Mouse (Mus musculus) embryonic facial prominence, embryonic 12.5 days (tissue): ENCODE measurements around the gene Filip1l. TPM values are rescaled to one million over a fixed set of nuclear protein-coding genes. Genes with fewer than 3 reads are reported as not detected.
A peak's percentile ranks its signal among the peaks of the same experiment; 100 is the strongest.

ENCODE experiments used
- ATAC-seq: fragments of 200-750 bp; cut with Nextera tagmentation; 2 replicates; pipeline ENCODE4 v1.8.0; 2017; ENCODE audit not compliant: insufficient number of reproducible peaks, insufficient read depth, low FRiP score, low TSS enrichment
- H3K27ac ChIP-seq: fragments of 300-500 bp; sonication (generic); 2 replicates; pipeline ENCODE4 v1.5.1; 2016; ENCODE audit warnings: mild to moderate bottlenecking
- H3K27me3 ChIP-seq: fragments of 300-500 bp; sonication (generic); 2 replicates; pipeline ENCODE4 v1.6.1; 2016; ENCODE audit warnings: mild to moderate bottlenecking, moderate library complexity
- H3K36me3 ChIP-seq: fragments of 300-500 bp; sonication (generic); 2 replicates; pipeline ENCODE4 v1.6.1; 2016; ENCODE audit warnings: mild to moderate bottlenecking
- H3K4me1 ChIP-seq: fragments of 300-500 bp; sonication (generic); 2 replicates; pipeline ENCODE4 v1.6.1; 2016
- H3K4me2 ChIP-seq: fragments of 300-500 bp; sonication (generic); replicated peaks from 2 replicates; pipeline ENCODE4 v1.6.1; 2016; ENCODE audit warnings: mild to moderate bottlenecking, moderate library complexity
- H3K4me3 ChIP-seq: fragments of 300-500 bp; sonication (generic); 2 replicates; pipeline ENCODE4 v1.5.1; 2016; ENCODE audit warnings: mild to moderate bottlenecking
- H3K9ac ChIP-seq: fragments of 300-500 bp; sonication (generic); 2 replicates; pipeline ENCODE4 v1.6.1; 2016; ENCODE audit warnings: mild to moderate bottlenecking, moderate library complexity
- H3K9me3 ChIP-seq: fragments of 300-500 bp; sonication (generic); 2 replicates; pipeline ENCODE4 v1.6.1; 2016; ENCODE audit warnings: mild to moderate bottlenecking, moderate library complexity
- WGBS: fragments of 180-500 bp; shearing (Covaris S2); methylation state at CpG from one replicate; pipeline ENCODE4 v1.1.7; 2016; 5-methylcytosine and 5-hydroxymethylcytosine counted together
- polyA plus RNA-seq: library from polyadenylated mRNA; unstranded; fragments of >200 nt; fragmentation: Nextera tagmentation; extraction: Ambion mirVana; gene quantifications from 2 replicates; pipeline ENCODE4 v1.2.1, GENCODE M21; 2016

Gene Filip1l
- polyA plus RNA-seq, 1 experiment from 2014 or later: 27.4 TPM

DNA sequence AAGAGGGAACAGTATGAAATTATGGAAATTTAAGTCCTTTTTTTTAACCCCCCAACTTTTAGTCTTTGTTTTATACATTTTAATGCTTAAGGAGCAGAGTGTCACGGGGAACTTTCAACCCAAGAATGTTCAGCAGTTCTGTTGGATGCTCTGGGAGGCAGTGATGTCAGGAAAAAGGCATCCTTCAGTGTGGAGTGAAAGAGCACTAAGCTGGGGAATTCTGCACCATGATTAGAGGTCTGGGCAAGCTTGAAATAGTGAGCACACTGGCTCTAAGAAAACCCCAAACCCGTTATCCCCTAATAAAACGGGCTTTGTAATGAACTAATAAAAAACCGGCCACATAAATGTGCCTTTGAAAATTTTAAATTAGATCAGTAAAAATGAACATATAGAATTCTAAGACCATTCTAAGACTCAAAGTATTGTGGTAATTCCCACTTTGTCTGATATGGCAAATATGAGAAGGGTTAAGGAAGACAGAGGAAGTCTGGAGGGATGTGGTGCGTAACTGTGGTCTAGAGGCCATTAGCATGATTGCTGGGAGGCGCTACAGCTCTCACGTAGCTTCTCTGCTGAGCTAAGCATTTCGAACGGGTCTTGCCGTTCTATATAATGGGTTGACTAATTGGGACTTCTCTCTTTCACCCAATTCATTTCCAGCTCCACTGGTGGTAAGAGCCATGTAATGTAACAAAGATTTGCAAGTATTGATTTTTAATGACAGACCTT, 88.0 kb downstream of the Filip1l start:
- WGBS: 80% methylated on average over 10 of the region's 10 CpGs
- Histone ChIP-seq H3K27me3 (no peaks in the 10 kb centered on the region), H3K4me2 (no peak overlapping the region), H3K9ac (no peak overlapping the region), H3K36me3 (no peaks in the 10 kb centered on the region), H3K4me1 (peaks cover 22% of the 10 kb centered on the region), H3K4me3 (no peak overlapping the region), H3K27ac (no peak overlapping the region), H3K9me3 (no peaks in the 10 kb centered on the region)
- no peak for ATAC-seq

DNA sequence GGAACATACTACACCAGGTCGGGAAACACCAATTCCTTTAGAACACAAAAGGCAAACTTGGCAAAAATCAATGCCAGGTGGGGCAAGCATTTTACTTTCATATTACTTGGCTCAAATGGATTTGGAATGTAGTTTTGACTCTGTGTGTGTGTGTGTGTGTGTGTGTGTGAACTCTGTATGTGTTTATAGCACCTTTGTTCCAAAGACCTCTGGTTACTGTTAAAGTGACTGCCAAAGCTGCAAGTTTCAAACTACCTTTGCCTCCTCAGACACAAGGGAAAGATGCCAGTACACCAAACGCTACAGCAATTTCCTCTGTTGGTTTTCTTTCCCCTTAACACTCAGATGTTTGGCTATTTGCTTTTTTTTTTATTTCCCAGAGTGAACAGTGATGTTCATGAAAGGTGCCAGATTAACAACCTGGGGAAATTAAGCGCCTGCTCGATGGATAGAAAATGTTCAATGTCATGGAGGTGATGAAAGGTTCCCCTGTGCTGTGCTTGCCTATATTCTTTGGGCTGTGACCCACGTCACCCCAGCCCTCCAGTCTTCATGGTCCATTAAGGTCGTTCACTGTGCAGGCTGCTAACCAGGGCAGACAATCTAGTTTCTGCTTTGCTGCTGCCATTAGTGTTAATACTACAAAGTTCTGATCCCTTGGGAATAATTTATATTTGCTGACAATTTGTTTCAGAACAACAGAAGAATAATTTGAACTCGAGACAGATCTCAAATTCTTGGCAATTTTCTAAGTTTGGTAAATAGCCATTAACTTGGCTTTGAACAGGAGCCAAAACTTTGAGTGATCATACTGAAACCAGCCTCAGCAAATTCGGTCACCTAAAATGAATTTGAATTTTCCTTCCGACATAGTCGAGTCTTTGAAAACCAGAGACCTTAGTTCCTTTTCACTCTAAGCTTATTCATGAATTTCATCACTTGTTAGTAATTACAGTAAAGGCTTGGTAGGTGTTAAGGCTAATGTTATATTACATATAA, 92.5 kb downstream of the Filip1l start:
- ATAC-seq: no peak
- Histone ChIP-seq H3K4me2 (no peak overlapping the region), H3K4me1 (peaks cover 15% of the 10 kb centered on the region; the same call in 1 of the 2 replicates), H3K4me3 (no peak overlapping the region), H3K9me3 (peaks cover 6% of the 10 kb centered on the region; the same call in 1 of the 2 replicates), H3K9ac (no peak overlapping the region), H3K36me3 (no peaks in the 10 kb centered on the region), H3K27me3 (no peaks in the 10 kb centered on the region), H3K27ac (no peak overlapping the region)
- whole genome bisulfite sequencing: 52% methylated on average over 10 of the region's 10 CpGs

DNA sequence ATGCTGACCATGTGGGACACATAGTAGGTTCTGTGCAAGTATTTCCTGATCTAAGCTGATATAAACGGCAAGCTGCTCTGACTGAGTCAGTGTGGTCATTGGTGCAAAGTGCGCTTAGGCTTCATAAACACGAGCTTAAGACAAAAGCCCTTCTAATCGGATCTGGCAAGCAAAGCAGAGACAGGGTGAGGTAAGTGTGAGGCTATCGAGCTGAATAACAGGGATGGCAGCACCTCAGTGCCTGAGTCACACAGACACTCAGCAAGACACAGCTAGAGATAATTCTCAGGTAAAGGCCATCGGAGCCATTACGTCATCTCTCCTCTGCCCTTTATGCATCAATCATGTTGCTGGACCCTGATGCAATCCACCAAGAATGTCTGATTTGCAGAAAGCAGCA, 100.1 kb downstream of the Filip1l start:
- ATAC-seq: no peak
- Histone ChIP-seq H3K9ac (no peak overlapping the region), H3K4me2 (no peak overlapping the region), H3K4me3 (no peak overlapping the region), H3K27ac (no peak overlapping the region), H3K9me3 (peaks cover 6% of the 10 kb centered on the region; the same call in 1 of the 2 replicates), H3K27me3 (no peaks in the 10 kb centered on the region), H3K4me1 (peaks cover 13% of the 10 kb centered on the region; the same call in 1 of the 2 replicates), H3K36me3 (no peaks in the 10 kb centered on the region)
- WGBS: 66% methylated on average over 7 of the region's 7 CpGs

DNA sequence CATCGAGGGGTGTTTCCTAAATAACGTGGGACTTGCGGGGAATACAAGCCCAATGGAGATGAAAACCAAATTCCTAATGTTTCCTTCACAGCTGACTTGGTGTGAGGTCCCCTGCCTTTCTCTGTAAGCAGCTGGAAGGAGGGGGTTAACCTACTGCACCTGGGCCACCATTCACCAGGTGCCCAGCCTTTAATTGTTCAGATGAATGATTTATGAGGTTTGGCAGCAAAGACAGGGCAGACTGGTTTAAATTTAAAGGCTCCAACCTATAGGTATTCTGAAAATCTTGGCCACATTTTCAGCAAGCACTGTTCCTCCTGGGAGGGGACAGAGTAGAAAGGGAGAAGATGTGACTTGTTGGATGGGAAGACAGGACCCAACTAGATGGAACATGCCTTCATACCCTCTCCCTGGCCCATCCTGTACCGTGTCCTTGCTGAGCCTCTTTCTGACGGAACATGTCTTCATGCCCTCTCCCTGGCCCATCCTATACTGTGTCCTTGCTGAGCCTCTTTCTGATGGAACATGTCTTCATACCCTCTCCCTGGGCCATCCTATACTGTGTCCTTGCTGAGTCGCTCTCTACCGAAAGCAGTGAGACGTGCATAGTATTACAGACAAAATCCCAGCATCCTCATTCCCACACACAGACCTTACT, 101.3 kb downstream of the Filip1l start:
- 86% methylated on average over 8 of the region's 8 CpGs for WGBS
- H3K4me2 ChIP-seq: no peak overlapping the region
- H3K4me3 ChIP-seq: no peak overlapping the region
- H3K9ac ChIP-seq: no peak overlapping the region
- no peaks in the 10 kb centered on the region for H3K27me3 ChIP-seq
- no peaks in the 10 kb centered on the region for H3K9me3 ChIP-seq
- peak; percentile 72; the same call in 1 of the 2 replicates for ATAC-seq
- H3K36me3 ChIP-seq: no peaks in the 10 kb centered on the region
- H3K27ac ChIP-seq: no peak overlapping the region
- H3K4me1 ChIP-seq: peaks cover 13% of the 10 kb centered on the region; the same call in 1 of the 2 replicates

DNA sequence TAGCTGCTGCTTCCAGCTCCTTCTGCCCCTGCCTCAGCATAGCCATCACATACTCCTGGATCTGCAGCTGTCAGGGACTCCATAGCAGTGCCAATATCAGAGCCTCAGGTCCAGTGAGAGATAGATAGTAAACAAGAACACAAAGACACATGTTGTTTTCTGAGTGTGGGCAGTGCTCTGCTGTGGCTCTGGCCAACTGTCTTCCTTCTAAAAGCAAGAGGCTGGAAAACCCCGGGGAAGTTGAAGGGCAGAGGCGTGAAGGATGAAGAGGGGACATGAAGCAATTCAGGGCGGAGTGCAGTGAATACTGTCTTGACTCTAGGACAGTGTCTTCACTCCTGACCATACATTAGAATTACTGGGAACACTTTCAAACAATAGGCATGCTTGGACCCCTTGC, 102.7 kb downstream of the Filip1l start:
- no peak for ATAC-seq
- Histone ChIP-seq H3K36me3 (no peaks in the 10 kb centered on the region), H3K27me3 (no peaks in the 10 kb centered on the region), H3K27ac (no peak overlapping the region), H3K4me2 (no peak overlapping the region), H3K9me3 (no peaks in the 10 kb centered on the region), H3K4me1 (peaks cover 15% of the 10 kb centered on the region; the same call in 1 of the 2 replicates), H3K4me3 (no peak overlapping the region), H3K9ac (no peak overlapping the region)
- 83% methylated on average over 3 of the region's 3 CpGs for WGBS

DNA sequence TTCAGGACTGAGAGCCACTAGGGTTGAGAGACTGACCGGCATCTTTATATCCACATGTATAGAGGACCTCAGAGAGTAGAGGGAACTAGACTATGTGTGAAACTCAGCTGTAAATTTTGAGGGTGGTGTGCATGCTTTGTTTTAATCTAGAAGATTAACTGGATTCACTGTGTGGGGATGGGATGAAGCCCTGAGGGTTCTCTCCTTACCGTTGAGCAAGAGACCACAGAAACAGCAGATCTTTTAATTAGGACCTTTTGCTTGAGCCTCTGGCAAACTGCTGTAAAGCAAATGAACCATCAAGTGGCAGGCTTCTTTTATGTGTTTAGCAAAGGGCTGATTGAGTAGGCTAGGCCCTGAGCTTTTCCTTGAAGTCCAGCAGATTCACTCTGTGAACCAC, 103.1 kb downstream of the Filip1l start:
- ATAC-seq: no peak
- Histone ChIP-seq H3K27ac (no peak overlapping the region), H3K9ac (no peak overlapping the region), H3K4me2 (no peak overlapping the region), H3K9me3 (no peaks in the 10 kb centered on the region), H3K36me3 (no peaks in the 10 kb centered on the region), H3K4me3 (no peak overlapping the region), H3K4me1 (peaks cover 15% of the 10 kb centered on the region; the same call in 1 of the 2 replicates), H3K27me3 (no peaks in the 10 kb centered on the region)
- 54% methylated on average over 2 of the region's 2 CpGs for WGBS

DNA sequence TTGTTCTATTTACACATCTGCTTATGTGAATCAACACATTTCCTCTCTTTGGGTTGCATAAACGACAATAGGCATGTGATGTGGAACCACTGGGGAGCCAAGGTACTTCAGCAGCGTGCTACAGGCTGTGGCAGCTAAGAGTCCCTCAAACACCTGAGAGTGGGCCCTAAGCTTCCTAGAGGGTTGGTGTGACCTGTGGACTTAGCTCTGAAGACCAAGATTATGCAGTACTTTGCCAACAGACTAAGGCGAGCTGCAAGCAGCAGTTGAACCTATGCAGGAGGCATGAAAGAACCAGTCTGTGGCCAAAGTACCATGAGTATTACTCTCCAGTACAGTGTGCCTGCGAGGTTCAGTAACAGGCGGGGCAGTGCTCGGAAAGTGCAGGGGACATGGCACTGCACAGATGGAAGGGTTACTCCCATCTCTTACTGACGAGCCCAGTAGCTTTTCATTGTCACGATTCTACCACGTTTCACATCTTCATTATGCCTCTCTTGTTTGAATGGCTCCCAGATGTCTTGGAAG, 112.6 kb downstream of the Filip1l start:
- WGBS: 81% methylated on average over 9 of the region's 9 CpGs
- no peak overlapping the region for H3K9ac ChIP-seq
- no peak overlapping the region for H3K27ac ChIP-seq
- no peaks in the 10 kb centered on the region for H3K36me3 ChIP-seq
- ATAC-seq: no peak
- no peak overlapping the region for H3K4me3 ChIP-seq
- H3K4me1 ChIP-seq: no peaks in the 10 kb centered on the region
- no peak overlapping the region for H3K4me2 ChIP-seq
- no peaks in the 10 kb centered on the region for H3K9me3 ChIP-seq
- H3K27me3 ChIP-seq: no peaks in the 10 kb centered on the region

DNA sequence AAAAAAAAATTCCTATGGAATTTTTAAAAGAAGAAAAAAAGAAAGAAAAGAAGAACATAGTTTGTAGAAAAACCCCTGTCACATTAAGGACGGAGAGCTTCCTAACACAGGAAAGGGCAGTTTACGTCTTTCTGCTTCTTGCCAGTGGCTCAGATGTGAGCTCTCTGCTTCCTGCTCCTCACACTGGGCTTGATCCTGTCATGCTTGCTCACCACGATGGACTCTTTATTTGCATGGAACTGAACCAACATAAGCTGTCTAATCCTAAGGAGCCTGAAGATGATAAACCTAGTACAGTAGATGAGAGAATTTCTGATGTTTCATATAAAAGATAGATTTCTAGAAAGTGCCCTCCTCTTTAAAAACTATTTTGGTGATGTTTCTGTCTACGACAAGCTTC, 116.4 kb downstream of the Filip1l start:
- Histone ChIP-seq H3K4me2 (no peak overlapping the region), H3K4me1 (peaks cover 5% of the 10 kb centered on the region; the same call in 1 of the 2 replicates), H3K4me3 (no peak overlapping the region), H3K9ac (no peak overlapping the region), H3K27me3 (no peaks in the 10 kb centered on the region), H3K9me3 (no peaks in the 10 kb centered on the region), H3K27ac (no peak overlapping the region), H3K36me3 (no peaks in the 10 kb centered on the region)
- ATAC-seq: no peak
- WGBS: 66% methylated on average over 4 of the region's 4 CpGs

DNA sequence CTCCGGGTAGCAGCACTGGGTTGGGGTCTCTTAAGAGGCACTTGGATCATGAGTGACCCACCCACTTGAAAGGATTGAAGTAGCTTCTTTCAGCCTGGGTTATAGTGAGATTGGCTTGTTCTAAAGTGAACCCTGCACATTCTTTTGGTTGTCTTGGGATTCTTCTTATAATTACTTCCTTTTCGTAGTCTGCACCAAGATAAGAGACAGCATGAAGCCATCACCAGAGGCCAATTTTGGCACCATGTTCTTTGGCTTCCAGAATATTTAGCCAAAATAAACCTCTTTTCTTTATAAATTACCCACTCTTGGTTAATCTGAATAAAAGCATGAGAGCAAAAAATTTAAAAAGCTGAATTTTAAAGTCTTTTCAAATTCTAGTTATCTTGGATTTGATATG, 117.0 kb downstream of the Filip1l start:
- H3K4me1 ChIP-seq: peaks cover 5% of the 10 kb centered on the region; the same call in 1 of the 2 replicates
- 66% methylated on average over 2 of the region's 2 CpGs for whole genome bisulfite sequencing

DNA sequence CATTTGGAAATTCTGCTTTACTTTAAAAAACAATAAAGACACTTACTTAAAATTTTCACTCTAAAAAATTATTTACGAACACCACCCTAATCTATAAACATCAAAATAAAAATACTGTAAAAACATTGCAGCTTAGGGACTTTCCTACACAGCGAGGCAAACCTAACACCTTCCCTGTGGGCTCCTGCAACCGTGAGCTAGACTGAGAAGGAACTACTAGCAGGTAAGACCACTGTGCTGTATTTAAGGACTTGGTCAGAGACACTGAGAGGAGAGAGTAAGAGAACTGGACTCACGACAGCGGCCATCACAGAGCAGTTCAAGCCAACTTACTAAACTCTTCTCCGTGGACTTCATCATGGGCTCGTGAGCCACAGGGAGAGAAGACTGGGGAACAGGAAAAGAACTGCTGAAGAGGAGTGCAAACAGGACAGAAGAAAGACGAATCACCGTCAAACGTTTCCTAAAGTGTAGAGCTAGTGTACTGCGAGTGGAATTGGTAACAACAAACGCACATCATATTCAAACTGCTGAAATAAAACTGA, 117.5 kb downstream of the Filip1l start:
- Histone ChIP-seq H3K27ac (no peak overlapping the region), H3K36me3 (no peaks in the 10 kb centered on the region), H3K4me1 (peaks cover 5% of the 10 kb centered on the region; the same call in 1 of the 2 replicates), H3K9me3 (no peaks in the 10 kb centered on the region), H3K4me2 (no peak overlapping the region), H3K27me3 (no peaks in the 10 kb centered on the region), H3K9ac (no peak overlapping the region), H3K4me3 (no peak overlapping the region)
- WGBS: 93% methylated on average over 12 of the region's 12 CpGs
- no peak for ATAC-seq

More for the DNA sequence above, 117.0 kb downstream of the Filip1l start:
- Histone ChIP-seq H3K27ac (no peak overlapping the region), H3K36me3 (no peaks in the 10 kb centered on the region), H3K4me3 (no peak overlapping the region), H3K9me3 (no peaks in the 10 kb centered on the region), H3K9ac (no peak overlapping the region), H3K4me2 (no peak overlapping the region), H3K27me3 (no peaks in the 10 kb centered on the region)
- ATAC-seq: no peak

DNA sequence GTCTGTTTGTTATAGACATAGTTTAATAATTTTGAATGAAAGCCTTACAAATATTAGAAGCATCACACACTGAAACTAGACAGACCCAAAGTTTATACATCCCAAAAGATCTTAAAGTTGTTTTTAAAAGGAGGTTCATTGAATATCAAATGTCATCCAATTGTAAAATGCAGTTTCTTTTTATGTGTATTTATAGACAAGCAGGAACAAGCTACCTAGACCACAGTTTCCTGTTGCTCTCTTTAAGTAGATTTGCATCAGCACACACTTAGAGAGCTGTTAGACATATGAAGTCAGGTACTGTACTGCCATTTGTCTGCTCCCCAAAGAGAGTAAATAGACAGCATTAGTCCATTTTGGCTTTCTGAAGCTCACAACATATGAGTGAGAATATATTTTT, 118.2 kb downstream of the Filip1l start:
- no peaks in the 10 kb centered on the region for H3K27me3 ChIP-seq
- H3K4me1 ChIP-seq: peaks cover 5% of the 10 kb centered on the region; the same call in 1 of the 2 replicates
- no peaks in the 10 kb centered on the region for H3K36me3 ChIP-seq
- H3K9me3 ChIP-seq: no peaks in the 10 kb centered on the region
- no peak overlapping the region for H3K27ac ChIP-seq
- no peak overlapping the region for H3K4me3 ChIP-seq
- ATAC-seq: no peak
- H3K4me2 ChIP-seq: no peak overlapping the region
- no peak overlapping the region for H3K9ac ChIP-seq
